Mouse (Mus musculus) cerebellum, adult 2 months (tissue): Measurements from ENCODE around the gene Timm10b. TPM values are rescaled to one million over a fixed set of nuclear protein-coding genes. Genes with fewer than 3 reads are reported as not detected.
A peak's percentile ranks its signal among the peaks of the same experiment; 100 is the strongest.

Experiments used
- DNase-seq, 2 experiments: peaks; one replicate each; pipeline ENCODE4 v3.0.0; 2021
- H3K27ac ChIP-seq: fragments of 200-500 bp; 2 replicates; pipeline ENCODE4 v1.5.1; 2012; ENCODE audit warnings: low read length, control low read depth, inconsistent platforms; ENCODE audit not compliant: insufficient read depth
- H3K27me3 ChIP-seq: fragments of 200-500 bp; 2 replicates; pipeline ENCODE4 v1.6.1; 2012; ENCODE audit warnings: inconsistent platforms, mild to moderate bottlenecking, low read length, moderate library complexity; ENCODE audit not compliant: control insufficient read depth, insufficient read depth
- H3K4me1 ChIP-seq: fragments of 200-500 bp; 2 replicates; pipeline ENCODE4 v1.6.1; 2011; ENCODE audit warnings: low read length; ENCODE audit not compliant: control insufficient read depth, insufficient read depth
- H3K4me3 ChIP-seq: fragments of 200-500 bp; replicated peaks from 2 replicates; pipeline ENCODE3; 2011; ENCODE audit warnings: mild to moderate bottlenecking, low read depth, low read length, control low read depth; ENCODE audit not compliant: insufficient read depth
- CTCF ChIP-seq: fragments of 200-500 bp; IDR thresholded peaks from 2 replicates; pipeline ENCODE4 v1.5.1; 2011; ENCODE audit warnings: low read depth, mild to moderate bottlenecking, control low read depth, low read length, moderate library complexity, borderline replicate concordance; ENCODE audit not compliant: insufficient read depth
- POLR2A ChIP-seq: fragments of 200-500 bp; IDR thresholded peaks from 2 replicates; pipeline ENCODE4 v1.6.1; 2011; ENCODE audit warnings: low read length, control low read depth, borderline replicate concordance; ENCODE audit not compliant: insufficient read depth
- WGBS: fragments of 180-500 bp; shearing (Covaris S2); methylation state at CpG from one replicate; pipeline ENCODE4 v1.1.7; 2018; 5-methylcytosine and 5-hydroxymethylcytosine counted together
- polyA plus RNA-seq: library from polyadenylated mRNA; depleted of rRNA; stranded (reverse); fragments of >200 nt; gene quantifications from 2 replicates; pipeline ENCODE4 v1.2.3, GENCODE M21; 2012; rRNA removed

The Timm10b gene
- polyA plus RNA-seq, 1 experiment = 137 TPM

- Histone ChIP-seq H3K27me3 (no peaks in the 10 kb centered on the region), H3K4me1 (peaks cover 8% of the 10 kb centered on the region), H3K4me3 (peak overlapping the region; percentile 76), H3K27ac (peak overlapping the region; percentile 49)
- no peak for DNase-seq
- WGBS = under 1% methylated on average over 18 of the region's 18 CpGs
- TF ChIP-seq CTCF = no peak
- no peak for TF ChIP-seq POLR2A
These were observed 1.0 kb downstream of the Timm10b start for GRCm38 (mm10) chr7:105640894-105641255.

- Histone ChIP-seq H3K27me3 (no peaks in the 10 kb centered on the region), H3K4me1 (peaks cover 8% of the 10 kb centered on the region), H3K27ac (no peak overlapping the region), H3K4me3 (no peak overlapping the region)
- no peak for DNase-seq
- WGBS = 77% methylated on average over 3 of the region's 3 CpGs
- TF ChIP-seq CTCF (no peak), POLR2A (no peak)
These were observed 2.1 kb downstream of the Timm10b start for GRCm38 (mm10) chr7:105641936-105642335.

GRCm38 (mm10) chr7:105650639-105651435, 11.0 kb downstream of the Timm10b start, which contains the start of gene Dnhd1:
Gene Dnhd1 (plus strand): TSS chr7:105650827.
- Histone ChIP-seq H3K4me1 (peaks cover 3% of the 10 kb centered on the region; the same call in 1 of the 2 replicates), H3K27me3 (no peaks in the 10 kb centered on the region), H3K27ac (no peak within 1 kb of the TSS), H3K4me3 (peak within 1 kb of the TSS; percentile 68)
- TF ChIP-seq CTCF = peak; percentile 72
- TF ChIP-seq POLR2A = no peak
- 1% methylated on average over 17 of the region's 17 CpGs for WGBS
- peak; percentile 71 to 81 for DNase-seq

GRCm38 (mm10) chr7:105685541-105686197, 45.8 kb downstream of the Timm10b start:
- Histone ChIP-seq H3K4me3 (no peak overlapping the region), H3K27me3 (no peaks in the 10 kb centered on the region), H3K27ac (no peak overlapping the region), H3K4me1 (no peaks in the 10 kb centered on the region)
- TF ChIP-seq CTCF (no peak), POLR2A (no peak)
- 19% methylated on average over 13 of the region's 13 CpGs for WGBS
- DNase-seq = no peak

- Histone ChIP-seq H3K27me3 (no peaks in the 10 kb centered on the region), H3K4me3 (no peak overlapping the region), H3K27ac (no peak overlapping the region), H3K4me1 (no peaks in the 10 kb centered on the region)
- DNase-seq = no peak
- WGBS = 76% methylated on average over 1 of the region's 1 CpGs
- TF ChIP-seq CTCF (no peak), POLR2A (no peak)
These were observed 51.0 kb downstream of the Timm10b start for GRCm38 (mm10) chr7:105690875-105691274.

Other genes starting within 250 kb of the Timm10b start
- gene Fam160a2, start 240.0 kb upstream of the Timm10b start, polyA plus RNA-seq = 36.3 and 37.2 TPM in 2 replicates
- 0.89 and 1.1 TPM in 2 replicates for gene Cnga4, start 235.5 kb upstream of the Timm10b start, polyA plus RNA-seq
- 5.8 and 8.5 TPM in 2 replicates for gene Cckbr, start 214.3 kb upstream of the Timm10b start, polyA plus RNA-seq
- gene Cavin3, start 157.8 kb upstream of the Timm10b start, polyA plus RNA-seq = 33.8 and 34.1 TPM in 2 replicates
- 102 and 108 TPM in 2 replicates for gene Smpd1, start 85.7 kb upstream of the Timm10b start, polyA plus RNA-seq
- 441 and 475 TPM in 2 replicates for gene Apbb1, start 58.4 kb upstream of the Timm10b start, polyA plus RNA-seq
- 0.60 and 0.61 TPM in 2 replicates for gene Hpx, start 39.9 kb upstream of the Timm10b start, polyA plus RNA-seq
- 332 and 385 TPM in 2 replicates for gene Trim3, start 6.5 kb upstream of the Timm10b start, polyA plus RNA-seq
- gene Arfip2, start 360 bp downstream of the Timm10b start, polyA plus RNA-seq = 111 and 121 TPM in 2 replicates
- 90.8 and 97.9 TPM in 2 replicates for gene Gm45799, start 496 bp downstream of the Timm10b start, polyA plus RNA-seq
- 5.1 TPM in 2 replicates for gene Dnhd1, start 10.8 kb downstream of the Timm10b start, polyA plus RNA-seq
- gene Ilk, start 96.5 kb downstream of the Timm10b start, polyA plus RNA-seq = 182 and 190 TPM in 2 replicates
- 16.2 and 16.4 TPM in 2 replicates for gene Rrp8, start 97.3 kb downstream of the Timm10b start, polyA plus RNA-seq
- 177 and 182 TPM in 2 replicates for gene Taf10, start 104.3 kb downstream of the Timm10b start, polyA plus RNA-seq
- gene Tpp1, start 112.2 kb downstream of the Timm10b start, polyA plus RNA-seq = 92.1 and 115 TPM in 2 replicates
- 4.5 and 5.0 TPM in 2 replicates for gene Dchs1, start 147.6 kb downstream of the Timm10b start, polyA plus RNA-seq
- gene Mrpl17, start 171.0 kb downstream of the Timm10b start, polyA plus RNA-seq = 183 and 191 TPM in 2 replicates